Mouse (Mus musculus) forebrain, embryonic 16.5 days (tissue): ENCODE data around the gene Cdhr4. TPM values are rescaled to one million over a fixed set of nuclear protein-coding genes. Genes with fewer than 3 reads are reported as not detected.
A peak's percentile ranks its signal among the peaks of the same experiment; 100 is the strongest.
"Not testable (repeated sequence)": the region's sequence is repeated elsewhere in the genome, so short reads cannot be mapped to it uniquely, and the experiment has no call there.

ENCODE experiments used
- ATAC-seq: fragments of 200-750 bp; cut with Nextera tagmentation; 2 replicates; pipeline ENCODE4 v1.8.0; 2017; ENCODE audit warnings: mild to moderate bottlenecking, moderate library complexity
- H3K27ac ChIP-seq: fragments of 300-500 bp; sonication (generic); 2 replicates; pipeline ENCODE4 v1.5.1; 2014; ENCODE audit warnings: low read length, control low read depth
- H3K27me3 ChIP-seq: fragments of 300-500 bp; sonication (generic); replicated peaks from 2 replicates; pipeline ENCODE4 v1.6.1; 2014; ENCODE audit warnings: low read length; ENCODE audit not compliant: control insufficient read depth, insufficient read depth
- H3K36me3 ChIP-seq: fragments of 300-500 bp; sonication (generic); 2 replicates; pipeline ENCODE4 v1.6.1; 2014; ENCODE audit not compliant: control insufficient read depth, insufficient read depth
- H3K4me1 ChIP-seq: fragments of 300-500 bp; sonication (generic); replicated peaks from 2 replicates; pipeline ENCODE4 v1.6.1; 2014; ENCODE audit warnings: low read length; ENCODE audit not compliant: control insufficient read depth, insufficient read depth
- H3K4me2 ChIP-seq: fragments of 300-500 bp; sonication (generic); 2 replicates; pipeline ENCODE4 v1.6.1; 2014; ENCODE audit warnings: mild to moderate bottlenecking, low read length, control low read depth
- H3K4me3 ChIP-seq: fragments of 300-500 bp; sonication (generic); replicated peaks from 2 replicates; pipeline ENCODE4 v1.5.1; 2014; ENCODE audit warnings: mild to moderate bottlenecking, low read length, control low read depth
- H3K9ac ChIP-seq: fragments of 300-500 bp; sonication (generic); replicated peaks from 2 replicates; pipeline ENCODE4 v1.6.1; 2014; ENCODE audit warnings: low read depth, low read length, control low read depth
- H3K9me3 ChIP-seq: fragments of 300-500 bp; sonication (generic); 2 replicates; pipeline ENCODE4 v1.6.1; 2016; ENCODE audit warnings: low read length; ENCODE audit not compliant: control insufficient read depth
- WGBS: fragments of 180-500 bp; shearing (Covaris S2); extraction: QIAGEN DNeasy Blood & Tissue Kit; methylation state at CpG from one replicate; pipeline ENCODE4 v1.1.7; 2014; 5-methylcytosine and 5-hydroxymethylcytosine counted together
- polyA plus RNA-seq: library from polyadenylated mRNA; unstranded; fragments of >200 nt; fragmentation: Nextera tagmentation; extraction: Ambion mirVana; gene quantifications from 2 replicates; pipeline ENCODE4 v1.2.1, GENCODE M21; 2015

The Cdhr4 gene
- polyA plus RNA-seq, 1 experiment from 2014 or later = 1.2 TPM

- Histone ChIP-seq H3K9ac (peak within 1 kb of the TSS; percentile 98), H3K9me3 (no peaks in the 10 kb centered on the region), H3K27ac (peak within 1 kb of the TSS; percentile 94), H3K36me3 (no peaks in the 10 kb centered on the region), H3K4me2 (peak within 1 kb of the TSS; percentile 88), H3K4me3 (peak within 1 kb of the TSS; percentile 88), H3K27me3 (no peaks in the 10 kb centered on the region; the same call in 1 of the 2 replicates), H3K4me1 (peaks cover 25% of the 10 kb centered on the region)
- ATAC-seq = peak; percentile 100
- WGBS = under 1% methylated on average over 51 of the region's 51 CpGs
Measured at GRCm38 (mm10) chr9:108001922-108002770, 9.8 kb downstream of the Cdhr4 start, which contains the start of gene Ip6k1. Ip6k1 (plus strand) TSS chr9:108002501.

DNA sequence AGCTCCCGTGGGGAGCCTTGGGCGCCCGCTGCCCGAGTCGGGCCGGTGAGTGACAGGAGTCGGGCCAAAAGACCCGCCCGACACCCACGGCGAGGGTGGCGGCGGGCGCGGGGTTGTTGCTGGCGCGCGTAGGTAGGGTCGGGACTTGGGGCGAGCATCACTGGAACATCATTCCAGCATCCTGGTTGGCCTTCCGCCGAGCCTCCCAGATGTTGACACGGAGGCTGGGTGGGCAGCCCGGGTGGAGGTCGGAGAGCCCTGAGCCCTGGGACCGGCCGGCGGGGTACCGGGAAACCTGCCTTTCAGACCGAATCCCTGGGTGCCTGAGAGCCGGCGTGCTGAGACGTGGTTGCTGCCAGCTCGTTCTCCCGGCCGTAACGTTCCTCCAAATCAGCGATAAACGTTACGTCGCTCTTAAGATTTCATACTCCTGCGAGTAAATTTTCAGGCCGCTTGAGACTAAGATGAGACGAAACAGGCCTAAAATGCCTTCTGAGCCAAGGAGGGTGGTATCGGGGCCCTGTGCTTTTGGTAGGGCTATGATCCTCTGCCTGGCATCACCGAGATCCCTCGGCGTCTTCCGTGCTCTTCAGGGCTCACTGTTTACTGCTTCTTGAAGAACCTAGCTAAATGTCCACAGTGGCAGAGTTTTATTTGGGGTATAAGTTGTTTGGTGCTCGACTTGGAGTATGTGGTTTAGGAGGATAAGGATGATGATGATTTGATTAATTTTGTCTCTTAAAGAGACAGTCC, 10.7 kb downstream of the Cdhr4 start:
- Histone ChIP-seq H3K27ac (peak overlapping the region; percentile 94), H3K4me3 (peak overlapping the region; percentile 88), H3K4me2 (peak overlapping the region; percentile 88), H3K4me1 (peaks cover 25% of the 10 kb centered on the region), H3K9me3 (no peaks in the 10 kb centered on the region), H3K27me3 (no peaks in the 10 kb centered on the region; the same call in 1 of the 2 replicates), H3K9ac (peak overlapping the region; percentile 98), H3K36me3 (no peaks in the 10 kb centered on the region)
- ATAC-seq = peak; percentile 44
- 0% methylated on average over 50 of the region's 50 CpGs for WGBS

GRCm38 (mm10) chr9:108003531-108003890, 11.2 kb downstream of the Cdhr4 start:
- peaks cover 25% of the 10 kb centered on the region for H3K4me1 ChIP-seq
- WGBS = 10% methylated on average over 8 of the region's 8 CpGs
- H3K27ac ChIP-seq = peak overlapping the region; percentile 94
- no peak for ATAC-seq
- H3K36me3 ChIP-seq = no peaks in the 10 kb centered on the region
- H3K9me3 ChIP-seq = no peaks in the 10 kb centered on the region
- peak overlapping the region; percentile 88 for H3K4me3 ChIP-seq
- H3K9ac ChIP-seq = peak overlapping the region; percentile 98
- no peaks in the 10 kb centered on the region; the same call in 1 of the 2 replicates for H3K27me3 ChIP-seq
- H3K4me2 ChIP-seq = peak overlapping the region; percentile 88

- Histone ChIP-seq H3K27ac (no peak overlapping the region), H3K36me3 (no peaks in the 10 kb centered on the region; the same call in 1 of the 2 replicates), H3K9ac (no peak overlapping the region), H3K4me3 (no peak overlapping the region), H3K9me3 (no peaks in the 10 kb centered on the region), H3K4me2 (no peak overlapping the region), H3K27me3 (no peaks in the 10 kb centered on the region), H3K4me1 (peaks cover 18% of the 10 kb centered on the region)
- 94% methylated on average over 5 of the region's 5 CpGs for WGBS
- ATAC-seq = no peak
Measured at GRCm38 (mm10) chr9:108008041-108008440, 15.7 kb downstream of the Cdhr4 start.

DNA sequence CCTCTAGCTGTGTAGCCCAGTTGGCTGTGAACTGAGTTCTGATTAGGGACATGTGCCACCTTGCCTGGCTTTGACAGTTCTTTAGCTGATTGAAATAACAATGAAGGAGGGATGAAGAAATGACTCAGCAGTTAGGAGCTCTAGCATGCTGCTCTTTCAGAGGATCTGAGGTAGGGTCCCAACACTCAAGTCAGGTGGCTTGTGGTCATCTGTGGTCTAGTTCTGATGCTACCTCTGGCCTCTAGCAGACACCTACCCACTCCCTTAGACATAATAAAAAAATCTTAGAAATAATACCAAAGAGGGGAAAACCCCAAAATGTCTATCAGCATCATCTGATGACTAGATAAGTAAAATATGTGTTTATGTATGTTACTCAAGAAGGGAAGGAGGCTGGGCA, 18.1 kb downstream of the Cdhr4 start:
- Histone ChIP-seq H3K4me3 (no peak overlapping the region), H3K27me3 (no peaks in the 10 kb centered on the region), H3K9me3 (no peaks in the 10 kb centered on the region)

DNA sequence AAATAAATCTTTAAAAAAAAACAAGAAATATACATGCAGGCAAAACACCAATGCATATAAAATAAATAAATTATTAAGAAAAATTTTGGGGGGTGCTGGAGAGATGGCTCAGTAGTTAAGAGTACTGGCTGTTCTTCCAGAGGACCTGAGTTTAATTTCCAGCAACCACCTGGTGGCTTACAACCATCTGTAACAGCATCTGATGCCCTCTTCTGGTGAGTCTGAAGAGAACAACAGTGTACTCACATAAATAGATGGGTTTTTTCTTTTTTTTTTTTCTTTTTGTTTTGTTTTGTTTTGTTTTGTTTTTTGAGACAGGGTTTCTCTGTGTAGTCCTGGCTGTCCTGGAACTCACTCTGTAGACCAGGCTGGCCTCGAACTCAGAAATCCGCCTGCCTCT, 21.3 kb downstream of the Cdhr4 start:
- H3K4me1 ChIP-seq, H3K9me3 ChIP-seq, H3K4me2 ChIP-seq, H3K9ac ChIP-seq, ATAC-seq, H3K27ac ChIP-seq, H3K4me3 ChIP-seq, H3K27me3 ChIP-seq, H3K36me3 ChIP-seq: not testable (repeated sequence)
- 96% methylated on average over 2 of the region's 2 CpGs for WGBS

More for the DNA sequence above, 18.1 kb downstream of the Cdhr4 start:
- H3K4me2 ChIP-seq = no peak overlapping the region
- peaks cover 3% of the 10 kb centered on the region; the same call in 1 of the 2 replicates for H3K4me1 ChIP-seq
- no peak for ATAC-seq
- H3K27ac ChIP-seq = no peak overlapping the region
- H3K9ac ChIP-seq = no peak overlapping the region
- no peaks in the 10 kb centered on the region; the same call in 1 of the 2 replicates for H3K36me3 ChIP-seq

GRCm38 (mm10) chr9:108017127-108017526, 24.8 kb downstream of the Cdhr4 start:
- 65% methylated on average over 3 of the region's 3 CpGs for WGBS
- H3K4me1 ChIP-seq = no peaks in the 10 kb centered on the region
- no peaks in the 10 kb centered on the region for H3K9me3 ChIP-seq
- H3K27ac ChIP-seq = no peak overlapping the region
- H3K4me2 ChIP-seq = no peak overlapping the region
- ATAC-seq = no peak
- H3K9ac ChIP-seq = no peak overlapping the region
- H3K27me3 ChIP-seq = no peaks in the 10 kb centered on the region
- no peak overlapping the region for H3K4me3 ChIP-seq
- no peaks in the 10 kb centered on the region; the same call in 1 of the 2 replicates for H3K36me3 ChIP-seq

GRCm38 (mm10) chr9:108020741-108021140, 28.4 kb downstream of the Cdhr4 start:
- 95% methylated on average over 1 of the region's 1 CpGs for WGBS
- no peak for ATAC-seq

GRCm38 (mm10) chr9:108023216-108023615, 30.9 kb downstream of the Cdhr4 start:
- Histone ChIP-seq H3K27ac (no peak overlapping the region), H3K36me3 (peaks cover 14% of the 10 kb centered on the region), H3K9ac (no peak overlapping the region), H3K4me2 (no peak overlapping the region), H3K27me3 (no peaks in the 10 kb centered on the region), H3K9me3 (no peaks in the 10 kb centered on the region), H3K4me1 (no peaks in the 10 kb centered on the region), H3K4me3 (no peak overlapping the region)
- ATAC-seq = no peak
- 84% methylated on average over 3 of the region's 3 CpGs for WGBS

More at GRCm38 (mm10) chr9:108020741-108021140, 28.4 kb downstream of the Cdhr4 start:
- H3K4me3 ChIP-seq = no peak overlapping the region
- no peaks in the 10 kb centered on the region for H3K27me3 ChIP-seq
- no peak overlapping the region for H3K4me2 ChIP-seq
- H3K9ac ChIP-seq = no peak overlapping the region
- peaks cover 3% of the 10 kb centered on the region; the same call in 1 of the 2 replicates for H3K36me3 ChIP-seq
- H3K4me1 ChIP-seq = no peaks in the 10 kb centered on the region
- no peaks in the 10 kb centered on the region for H3K9me3 ChIP-seq
- no peak overlapping the region for H3K27ac ChIP-seq
